Mouse (Mus musculus): ENCODE measurements around the gene Etl4. TPM values are rescaled to one million over a fixed set of nuclear protein-coding genes. Genes with fewer than 3 reads are reported as not detected.
"Not testable (repeated sequence)": the region's sequence is repeated elsewhere in the genome, so short reads cannot be mapped to it uniquely, and the experiment has no call there.

The Etl4 gene
- polyA plus RNA-seq, 1 experiment from 2014 or later = 28.4 TPM

GRCm38 (mm10) chr2:20176456-20177184 lies 267.0 kb downstream of the Etl4 start:
- H3K4me3 ChIP-seq; ATAC-seq (ENCODE audit: insufficient number of reproducible peaks, insufficient read depth, low FRiP score, low TSS enrichment); H3K27ac ChIP-seq; H3K4me1 ChIP-seq; H3K9ac ChIP-seq; H3K4me2 ChIP-seq (replicated peaks); H3K9me3 ChIP-seq; H3K36me3 ChIP-seq; H3K27me3 ChIP-seq: not testable (repeated sequence)
- WGBS = 81% methylated on average over 6 of the region's 6 CpGs

GRCm38 (mm10) chr2:20177236-20177635 lies 267.7 kb downstream of the Etl4 start:
- not testable (repeated sequence) for H3K4me1 ChIP-seq; H3K9ac ChIP-seq; ATAC-seq (ENCODE audit: insufficient number of reproducible peaks, insufficient read depth, low FRiP score, low TSS enrichment); H3K36me3 ChIP-seq; H3K27me3 ChIP-seq; H3K4me2 ChIP-seq (replicated peaks); H3K27ac ChIP-seq; H3K4me3 ChIP-seq; H3K9me3 ChIP-seq
- 87% methylated on average over 3 of the region's 3 CpGs for WGBS

- not testable (repeated sequence) for H3K27me3 ChIP-seq; H3K36me3 ChIP-seq; H3K27ac ChIP-seq; H3K9ac ChIP-seq; H3K4me3 ChIP-seq; H3K9me3 ChIP-seq; ATAC-seq (ENCODE audit: insufficient number of reproducible peaks, insufficient read depth, low FRiP score, low TSS enrichment); H3K4me2 ChIP-seq (replicated peaks); H3K4me1 ChIP-seq
- WGBS = 89% methylated on average over 5 of the region's 5 CpGs
Observed at GRCm38 (mm10) chr2:20180561-20180960, 271.0 kb downstream of the Etl4 start.

GRCm38 (mm10) chr2:20187223-20187622 lies 277.6 kb downstream of the Etl4 start:
- WGBS = 86% methylated on average over 7 of the region's 7 CpGs
- not testable (repeated sequence) for H3K9ac ChIP-seq; H3K4me2 ChIP-seq (replicated peaks); H3K9me3 ChIP-seq; H3K36me3 ChIP-seq; H3K4me3 ChIP-seq; H3K27me3 ChIP-seq; ATAC-seq (ENCODE audit: insufficient number of reproducible peaks, insufficient read depth, low FRiP score, low TSS enrichment); H3K27ac ChIP-seq; H3K4me1 ChIP-seq

GRCm38 (mm10) chr2:20203011-20203410 lies 293.4 kb downstream of the Etl4 start:
- Histone ChIP-seq H3K4me2 (replicated peaks) (no peak overlapping the region), H3K9ac (no peak overlapping the region), H3K27ac (no peak overlapping the region), H3K4me3 (no peak overlapping the region), H3K27me3 (no peaks in the 10 kb centered on the region), H3K9me3 (no peaks in the 10 kb centered on the region), H3K4me1 (no peaks in the 10 kb centered on the region), H3K36me3 (no peaks in the 10 kb centered on the region)
- ATAC-seq (ENCODE audit: insufficient number of reproducible peaks, insufficient read depth, low FRiP score, low TSS enrichment) = no peak
- 86% methylated on average over 7 of the region's 7 CpGs for WGBS

GRCm38 (mm10) chr2:20206647-20207046 lies 297.1 kb downstream of the Etl4 start:
- Histone ChIP-seq H3K9me3 (no peaks in the 10 kb centered on the region), H3K36me3 (no peaks in the 10 kb centered on the region), H3K4me2 (replicated peaks) (no peak overlapping the region), H3K27ac (no peak overlapping the region), H3K4me1 (no peaks in the 10 kb centered on the region), H3K9ac (no peak overlapping the region), H3K4me3 (no peak overlapping the region), H3K27me3 (no peaks in the 10 kb centered on the region)
- ATAC-seq (ENCODE audit: insufficient number of reproducible peaks, insufficient read depth, low FRiP score, low TSS enrichment) = no peak
- 77% methylated on average over 1 of the region's 1 CpGs for whole genome bisulfite sequencing

GRCm38 (mm10) chr2:20208683-20209194 lies 299.2 kb downstream of the Etl4 start:
- Histone ChIP-seq H3K4me2 (replicated peaks) (no peak overlapping the region), H3K4me1 (no peaks in the 10 kb centered on the region), H3K27me3 (no peaks in the 10 kb centered on the region), H3K36me3 (no peaks in the 10 kb centered on the region), H3K9ac (no peak overlapping the region), H3K27ac (no peak overlapping the region), H3K4me3 (no peak overlapping the region), H3K9me3 (no peaks in the 10 kb centered on the region)
- WGBS = 81% methylated on average over 3 of the region's 3 CpGs
- no peak for ATAC-seq (ENCODE audit: insufficient number of reproducible peaks, insufficient read depth, low FRiP score, low TSS enrichment)

- 54% methylated on average over 4 of the region's 4 CpGs for WGBS
- H3K27ac ChIP-seq = no peak overlapping the region
- no peak overlapping the region for H3K9ac ChIP-seq
- H3K36me3 ChIP-seq = no peaks in the 10 kb centered on the region
- no peaks in the 10 kb centered on the region for H3K27me3 ChIP-seq
- no peaks in the 10 kb centered on the region for H3K4me1 ChIP-seq
- H3K4me3 ChIP-seq = no peak overlapping the region
- no peak for ATAC-seq (ENCODE audit: insufficient number of reproducible peaks, insufficient read depth, low FRiP score, low TSS enrichment)
- no peak overlapping the region for H3K4me2 ChIP-seq (replicated peaks)
- no peaks in the 10 kb centered on the region for H3K9me3 ChIP-seq
Observed at GRCm38 (mm10) chr2:20209359-20209758, 299.8 kb downstream of the Etl4 start.

- no peak for ATAC-seq (ENCODE audit: insufficient number of reproducible peaks, insufficient read depth, low FRiP score, low TSS enrichment)
- Histone ChIP-seq H3K27ac (no peak overlapping the region), H3K4me2 (replicated peaks) (no peak overlapping the region), H3K4me1 (no peaks in the 10 kb centered on the region), H3K4me3 (no peak overlapping the region), H3K9me3 (no peaks in the 10 kb centered on the region), H3K9ac (no peak overlapping the region), H3K27me3 (no peaks in the 10 kb centered on the region), H3K36me3 (no peaks in the 10 kb centered on the region)
- WGBS = 90% methylated on average over 2 of the region's 2 CpGs
Observed at GRCm38 (mm10) chr2:20216275-20216674, 306.7 kb downstream of the Etl4 start.

- H3K9me3 ChIP-seq = no peaks in the 10 kb centered on the region
- no peaks in the 10 kb centered on the region for H3K27me3 ChIP-seq
- H3K9ac ChIP-seq = no peak overlapping the region
- H3K4me1 ChIP-seq = no peaks in the 10 kb centered on the region
- H3K4me2 ChIP-seq (replicated peaks) = no peak overlapping the region
- no peak overlapping the region for H3K4me3 ChIP-seq
- ATAC-seq (ENCODE audit: insufficient number of reproducible peaks, insufficient read depth, low FRiP score, low TSS enrichment) = no peak
- no peaks in the 10 kb centered on the region for H3K36me3 ChIP-seq
- 87% methylated on average over 5 of the region's 5 CpGs for WGBS
- no peak overlapping the region for H3K27ac ChIP-seq
Observed at GRCm38 (mm10) chr2:20216686-20217437, 307.3 kb downstream of the Etl4 start.

GRCm38 (mm10) chr2:20231371-20231770 lies 321.8 kb downstream of the Etl4 start:
- ATAC-seq (ENCODE audit: insufficient number of reproducible peaks, insufficient read depth, low FRiP score, low TSS enrichment) = no peak
- H3K9me3 ChIP-seq = no peaks in the 10 kb centered on the region
- no peaks in the 10 kb centered on the region for H3K4me1 ChIP-seq
- no peak overlapping the region for H3K9ac ChIP-seq
- no peaks in the 10 kb centered on the region for H3K36me3 ChIP-seq
- no peak overlapping the region for H3K4me2 ChIP-seq (replicated peaks)
- 15% methylated on average over 4 of the region's 4 CpGs for WGBS
- H3K27ac ChIP-seq = no peak overlapping the region
- no peaks in the 10 kb centered on the region for H3K27me3 ChIP-seq
- H3K4me3 ChIP-seq = no peak overlapping the region

- no peak overlapping the region for H3K4me2 ChIP-seq (replicated peaks)
- no peak overlapping the region for H3K9ac ChIP-seq
- no peak overlapping the region for H3K27ac ChIP-seq
- 41% methylated on average over 4 of the region's 4 CpGs for WGBS
- peak; percentile 52; the same call in 1 of the 2 replicates for ATAC-seq (ENCODE audit: insufficient number of reproducible peaks, insufficient read depth, low FRiP score, low TSS enrichment)
- no peaks in the 10 kb centered on the region for H3K27me3 ChIP-seq
- no peak overlapping the region for H3K4me3 ChIP-seq
- no peaks in the 10 kb centered on the region for H3K36me3 ChIP-seq
- no peaks in the 10 kb centered on the region for H3K9me3 ChIP-seq
- H3K4me1 ChIP-seq = peaks cover 10% of the 10 kb centered on the region; the same call in 1 of the 2 replicates
Observed at GRCm38 (mm10) chr2:20248043-20248664, 338.6 kb downstream of the Etl4 start.

All from embryonic facial prominence, embryonic 12.5 days (tissue).